Mouse (Mus musculus) CD4-positive helper T cell, adult 2 months (primary cell): ENCODE data around the gene Nav3.

Experiments used
- DNase-seq: peaks from one replicate; pipeline ENCODE4 v3.0.0-alpha.2; 2012; ENCODE audit warnings: low read depth, missing footprints, low spot score

The Nav3 gene

DNA sequence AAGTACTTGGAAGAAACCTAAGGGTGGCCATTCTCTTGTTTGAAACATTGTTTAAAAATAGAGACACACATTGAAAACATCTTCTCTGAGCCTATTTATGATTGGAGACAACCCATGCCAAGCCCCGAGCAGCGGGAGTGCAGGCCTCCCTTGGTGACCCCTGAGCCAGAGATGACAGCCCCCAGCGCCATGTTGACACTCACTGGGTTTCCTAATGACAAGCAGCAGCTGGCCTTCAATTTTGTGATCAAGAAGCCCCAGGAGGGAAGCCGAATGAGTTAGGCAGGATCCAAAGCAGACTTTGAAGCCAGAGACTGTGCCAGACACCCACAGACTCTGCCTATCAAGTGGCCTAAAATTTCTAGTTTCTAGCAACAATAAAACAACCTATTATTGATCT lies 263.1 kb downstream of the Nav3 start:
- DNase-seq = no peak

DNA sequence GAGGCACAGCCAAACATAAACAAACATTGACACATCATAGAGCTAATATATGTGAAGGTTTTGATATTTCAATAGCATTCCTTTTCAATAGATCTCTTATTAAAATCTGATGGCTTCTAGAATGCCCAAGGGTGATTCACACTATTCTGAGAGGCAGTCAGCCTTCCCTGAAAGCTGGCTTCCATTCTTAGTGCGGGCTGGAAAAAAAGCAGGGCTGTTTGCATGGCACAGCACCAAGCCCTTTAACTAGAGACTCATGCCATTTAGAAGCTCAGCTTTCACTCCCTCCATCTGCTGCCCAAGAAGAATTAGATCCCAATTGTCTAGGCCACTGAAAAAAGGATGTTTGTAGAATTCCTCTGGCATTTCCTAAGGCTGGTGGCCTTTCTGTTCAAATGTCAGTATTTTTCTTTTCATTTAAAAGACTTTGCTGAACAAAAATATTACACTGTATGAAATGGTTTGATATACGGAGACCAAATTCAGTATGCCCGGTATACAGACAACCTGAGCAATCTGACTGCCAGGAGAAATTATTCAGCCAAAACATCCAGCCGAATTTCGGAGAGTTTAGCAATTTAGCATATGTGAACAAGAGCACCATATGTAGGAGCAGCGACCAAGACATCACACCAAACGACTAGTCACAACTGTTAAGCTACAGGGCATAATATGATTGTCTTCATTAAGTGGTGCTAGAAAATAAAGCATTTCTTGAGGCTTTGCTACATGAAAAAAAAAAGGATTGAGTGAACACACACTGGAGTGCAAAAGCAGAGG lies 263.8 kb downstream of the Nav3 start:
- DNase-seq = no peak

DNA sequence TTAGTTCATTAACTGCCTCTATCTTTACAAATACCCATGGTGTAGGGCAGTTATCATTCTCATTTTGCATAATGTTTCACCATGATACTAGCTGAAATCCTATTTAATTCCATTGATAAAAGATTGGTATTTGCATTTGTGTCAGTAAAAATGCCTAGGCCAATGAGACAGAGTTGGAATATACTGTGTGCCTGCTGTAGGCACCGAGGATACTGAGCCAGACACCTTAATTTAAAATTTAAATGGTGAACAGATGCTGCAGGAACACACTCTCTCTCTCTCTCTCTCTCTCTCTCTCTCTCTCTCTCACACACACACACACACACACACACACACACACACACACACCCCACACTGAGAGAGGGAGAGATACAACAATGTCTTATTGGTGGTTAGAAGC lies 269.8 kb downstream of the Nav3 start:
- DNase-seq = no peak

DNA sequence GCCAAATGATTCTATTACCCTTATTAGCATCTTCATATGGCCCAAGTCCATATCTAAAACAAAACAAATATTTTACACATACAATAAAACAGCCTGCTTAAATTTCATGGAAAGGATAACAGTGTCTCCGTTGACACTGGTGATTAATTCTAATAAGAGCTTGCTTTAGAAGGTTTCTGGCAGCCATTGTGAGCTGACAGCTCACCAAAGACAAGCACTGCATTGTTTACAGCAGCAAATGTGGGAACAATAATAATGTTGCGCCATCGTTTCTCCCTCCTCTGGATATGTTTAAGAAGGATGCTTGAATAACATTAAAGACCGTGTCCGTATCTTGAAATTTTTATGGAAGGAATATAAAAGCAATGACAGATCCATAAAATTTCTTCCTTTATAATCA lies 280.1 kb downstream of the Nav3 start:
- DNase-seq = no peak

DNA sequence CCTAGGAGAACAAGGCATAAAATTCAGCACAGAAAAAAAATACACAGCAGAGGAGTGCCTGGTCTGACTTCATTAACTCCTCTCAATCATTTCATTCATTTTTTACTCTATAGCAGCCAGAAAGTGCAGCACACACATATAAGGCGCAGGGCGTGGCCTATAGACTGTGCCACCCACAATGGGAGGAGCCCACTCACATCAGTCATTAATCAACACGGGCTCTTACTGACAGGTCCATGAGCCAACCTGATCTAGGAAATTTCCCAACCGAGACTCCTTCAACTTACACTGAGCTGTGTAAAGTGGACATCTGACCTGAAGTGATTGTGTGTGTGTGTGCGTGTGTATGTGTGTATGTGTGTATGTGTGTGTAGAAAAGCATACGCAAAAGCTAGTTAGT lies 286.6 kb downstream of the Nav3 start:
- no peak for DNase-seq

DNA sequence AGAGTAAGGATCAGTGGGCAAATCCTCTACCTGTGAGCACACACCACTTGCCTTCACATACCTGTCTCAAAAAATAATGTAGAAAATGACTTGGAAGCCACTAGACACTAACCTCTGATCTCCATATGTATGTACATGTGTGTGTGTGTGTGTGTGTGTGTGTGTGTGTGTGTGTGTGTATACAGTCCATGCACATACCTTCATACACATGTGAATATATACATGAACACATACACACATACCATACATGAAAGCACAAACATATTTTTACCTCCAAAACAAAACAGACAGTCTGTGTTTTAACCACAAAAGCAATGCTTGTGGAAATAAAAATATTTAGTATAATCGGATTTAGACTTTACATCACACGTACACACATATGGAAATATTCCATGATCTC lies 287.1 kb downstream of the Nav3 start:
- no peak for DNase-seq

DNA sequence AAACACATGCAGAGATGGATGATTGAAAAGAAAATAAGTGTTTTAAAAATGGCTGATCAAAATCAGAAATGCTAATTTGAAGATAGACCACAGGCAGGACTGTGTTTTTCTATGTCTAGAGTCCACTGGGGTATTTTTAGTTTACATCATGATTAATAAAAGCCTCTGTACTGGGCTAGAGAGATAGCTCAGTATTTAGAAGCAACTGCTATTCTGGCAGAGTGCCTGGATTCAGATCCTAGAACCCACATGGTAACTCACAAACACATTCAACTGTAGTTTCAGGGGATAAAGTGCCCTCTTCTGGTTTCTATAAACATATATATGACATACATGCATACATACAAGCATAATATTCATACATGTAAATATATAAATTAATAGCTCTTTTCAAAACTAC lies 293.4 kb downstream of the Nav3 start:
- no peak for DNase-seq

DNA sequence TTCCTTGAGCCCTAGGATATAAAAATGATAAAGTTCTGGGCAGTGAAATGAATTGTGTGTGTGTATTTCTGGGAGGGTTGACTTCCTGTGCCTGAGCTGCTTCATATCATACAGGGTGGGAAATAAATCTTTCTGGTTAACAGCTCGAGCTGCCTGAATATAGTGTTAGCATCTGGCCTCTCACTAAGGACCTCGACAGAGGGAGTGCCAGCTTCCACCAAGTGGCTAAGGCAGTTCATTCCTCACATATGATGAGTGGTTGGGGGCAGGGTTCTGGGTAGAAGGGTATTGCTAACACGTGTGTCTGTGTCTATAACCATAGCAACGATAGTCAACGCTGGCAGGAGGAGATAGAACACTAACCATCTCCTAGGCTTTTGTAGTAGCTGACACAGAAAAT lies 295.1 kb downstream of the Nav3 start:
- DNase-seq = no peak

DNA sequence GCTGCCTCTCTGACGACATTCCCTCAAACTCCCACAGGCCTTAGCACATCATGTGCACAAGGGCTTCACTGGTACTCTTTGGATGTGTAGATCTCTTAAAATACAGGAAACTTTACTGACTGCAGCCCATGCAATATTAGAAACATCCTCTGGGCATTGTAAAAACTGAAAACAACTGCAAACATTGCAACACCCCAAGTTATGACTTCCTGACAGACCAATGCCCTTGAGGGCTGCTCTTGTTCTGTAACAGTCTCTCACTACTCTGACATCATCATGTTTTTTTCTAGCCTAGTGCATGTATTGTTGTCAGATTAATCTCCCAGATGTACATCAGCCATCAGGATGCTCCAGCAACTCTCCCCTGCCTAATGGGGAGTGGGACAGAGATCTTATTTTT lies 296.5 kb downstream of the Nav3 start:
- no peak for DNase-seq

DNA sequence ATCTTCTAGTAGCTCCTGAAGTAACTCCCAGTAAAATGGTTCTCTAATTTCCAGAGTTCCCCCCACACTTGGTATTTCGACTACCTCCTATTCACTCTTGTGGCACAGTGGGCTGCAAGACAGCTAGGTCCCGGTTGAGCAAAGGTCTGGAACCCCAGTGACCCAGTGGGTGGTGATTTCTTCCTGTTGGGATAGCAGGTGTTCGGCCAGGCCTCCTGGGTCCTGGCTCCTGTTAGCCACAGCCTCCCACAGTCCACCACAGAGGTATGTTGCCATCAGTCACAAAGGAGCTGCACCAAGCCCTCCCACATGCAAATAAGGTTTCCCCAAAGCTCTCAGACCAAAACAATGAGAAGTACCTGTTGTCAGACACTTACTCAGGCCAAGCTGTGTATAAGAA lies 297.9 kb downstream of the Nav3 start:
- DNase-seq = no peak

DNA sequence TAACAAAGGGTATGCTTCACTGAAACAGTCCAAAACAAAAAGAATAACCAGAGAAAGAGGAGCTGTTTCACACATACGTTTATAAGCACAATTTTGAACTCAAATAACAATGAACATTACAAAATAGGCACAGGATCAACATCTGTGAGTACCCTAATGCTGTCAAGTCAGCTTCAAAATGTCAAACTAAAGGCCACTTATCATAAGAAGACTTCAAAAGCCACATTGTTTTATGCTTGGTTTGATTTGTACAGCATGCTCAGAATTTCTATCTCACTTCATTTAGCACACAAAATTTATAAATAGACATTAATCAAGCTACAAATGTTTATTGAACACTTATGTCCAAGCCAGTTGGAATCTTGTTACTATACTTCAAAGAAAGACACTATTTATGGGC lies 299.6 kb downstream of the Nav3 start:
- DNase-seq = no peak

DNA sequence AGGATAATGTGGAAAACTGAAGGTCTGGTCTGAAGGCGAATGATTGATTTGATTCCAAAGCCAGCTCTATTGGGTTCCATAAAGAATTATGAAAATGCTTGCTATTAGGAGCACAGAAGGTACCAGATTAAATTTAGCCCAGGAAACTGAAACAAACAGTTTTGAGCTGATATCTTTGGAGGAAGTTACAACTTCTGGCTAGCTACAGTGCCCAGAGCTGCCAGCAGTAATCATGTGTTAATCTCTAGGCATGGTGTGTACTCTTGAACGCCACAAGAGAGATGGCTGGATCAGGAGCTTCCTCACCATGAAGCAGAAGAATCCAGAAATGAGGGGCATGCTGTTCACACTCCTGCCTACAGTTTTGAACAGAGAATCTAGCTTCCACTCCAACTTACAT lies 300.5 kb downstream of the Nav3 start:
- no peak for DNase-seq

DNA sequence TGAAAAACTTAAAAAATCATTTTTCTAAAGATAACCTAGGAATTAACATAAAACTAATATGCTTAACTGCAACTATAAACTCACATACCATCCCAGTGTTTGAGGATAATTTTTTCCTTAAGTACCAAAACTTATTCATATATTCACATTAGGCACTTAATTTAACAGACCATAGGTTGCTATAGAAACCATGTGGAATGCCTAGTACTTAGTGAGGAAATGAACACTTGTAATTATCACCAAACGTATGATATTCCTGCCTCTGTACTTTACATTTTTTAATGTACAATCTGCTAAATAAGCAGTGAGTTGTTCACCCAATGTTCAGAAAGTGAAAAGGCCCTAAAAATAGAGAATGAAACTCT lies 301.1 kb downstream of the Nav3 start:
- DNase-seq = no peak

DNA sequence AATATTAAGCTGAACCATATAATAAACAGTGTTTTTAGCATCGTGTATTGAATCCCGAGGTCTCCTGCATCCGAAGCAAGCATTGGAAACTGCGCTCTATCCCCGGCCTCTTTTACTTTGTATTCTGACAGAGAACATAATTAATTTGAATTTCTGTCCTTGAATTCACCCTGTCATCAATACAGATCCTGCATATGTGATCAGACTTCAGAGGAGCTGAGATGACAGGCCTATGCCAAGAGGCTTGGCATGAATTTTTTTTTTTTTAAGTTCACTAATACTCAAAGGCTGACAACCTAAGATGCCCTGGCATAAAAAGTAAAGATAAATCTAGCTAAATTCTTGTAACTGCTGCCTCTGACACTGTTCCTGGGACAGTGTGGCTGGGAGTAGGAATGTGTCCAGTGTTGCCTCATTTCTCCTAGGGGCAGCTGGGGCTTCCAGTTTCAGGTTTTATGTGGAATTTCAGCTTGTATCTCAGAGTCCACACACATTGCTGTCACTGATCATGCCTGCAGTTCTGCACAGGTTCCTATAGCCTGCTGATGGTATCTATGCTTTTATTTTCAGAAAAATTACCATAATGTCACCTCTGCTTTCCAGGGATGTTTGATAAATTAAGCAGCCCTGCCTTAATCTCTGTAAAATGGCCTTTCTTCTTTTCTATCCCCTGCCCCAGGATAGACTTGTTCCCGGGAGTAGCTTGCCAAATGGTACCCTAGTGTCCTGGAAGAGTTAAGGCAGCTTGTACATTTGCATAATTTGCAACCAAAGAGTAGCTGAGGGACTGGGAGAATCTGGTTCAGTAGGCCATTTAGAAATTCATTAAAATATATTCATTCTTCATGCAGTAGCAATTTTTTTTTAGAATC lies 301.8 kb downstream of the Nav3 start:
- no peak for DNase-seq

DNA sequence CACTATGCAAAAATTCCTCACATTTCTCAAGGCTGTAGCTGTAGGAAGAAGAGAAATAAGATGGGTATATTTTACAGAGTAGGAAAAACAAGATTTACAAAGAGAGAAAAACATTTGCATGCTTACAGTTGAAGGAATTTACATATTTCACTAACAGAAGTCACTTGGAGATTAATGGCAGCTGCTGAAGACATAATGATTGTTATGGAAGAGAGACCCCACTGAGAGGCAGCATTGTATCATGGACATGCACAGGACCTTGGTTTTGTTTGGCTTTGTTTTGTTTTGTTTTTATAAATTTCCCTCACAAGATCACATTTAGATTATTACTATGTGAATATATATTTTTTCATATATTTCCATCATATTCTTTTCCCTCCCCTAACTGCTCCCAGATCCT lies 335.4 kb downstream of the Nav3 start:
- no peak for DNase-seq

DNA sequence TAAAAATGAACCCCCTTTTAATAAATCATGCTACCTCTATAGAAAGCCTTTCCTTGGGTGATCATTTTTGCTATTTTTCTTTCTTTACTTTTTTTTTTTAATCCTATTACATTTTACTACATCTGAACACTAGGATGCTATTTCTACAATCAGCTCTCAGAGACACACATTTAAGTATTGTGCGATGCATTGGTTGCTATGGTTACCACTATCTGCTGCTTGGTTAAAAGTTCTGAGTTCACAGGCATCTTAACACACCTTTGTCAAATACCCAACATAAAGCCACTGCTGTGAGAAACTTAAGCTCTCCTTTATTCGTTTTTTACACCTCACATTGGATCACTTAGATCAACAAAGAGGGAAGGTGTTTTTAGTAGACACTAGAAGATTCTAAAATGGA lies 338.7 kb downstream of the Nav3 start:
- no peak for DNase-seq

DNA sequence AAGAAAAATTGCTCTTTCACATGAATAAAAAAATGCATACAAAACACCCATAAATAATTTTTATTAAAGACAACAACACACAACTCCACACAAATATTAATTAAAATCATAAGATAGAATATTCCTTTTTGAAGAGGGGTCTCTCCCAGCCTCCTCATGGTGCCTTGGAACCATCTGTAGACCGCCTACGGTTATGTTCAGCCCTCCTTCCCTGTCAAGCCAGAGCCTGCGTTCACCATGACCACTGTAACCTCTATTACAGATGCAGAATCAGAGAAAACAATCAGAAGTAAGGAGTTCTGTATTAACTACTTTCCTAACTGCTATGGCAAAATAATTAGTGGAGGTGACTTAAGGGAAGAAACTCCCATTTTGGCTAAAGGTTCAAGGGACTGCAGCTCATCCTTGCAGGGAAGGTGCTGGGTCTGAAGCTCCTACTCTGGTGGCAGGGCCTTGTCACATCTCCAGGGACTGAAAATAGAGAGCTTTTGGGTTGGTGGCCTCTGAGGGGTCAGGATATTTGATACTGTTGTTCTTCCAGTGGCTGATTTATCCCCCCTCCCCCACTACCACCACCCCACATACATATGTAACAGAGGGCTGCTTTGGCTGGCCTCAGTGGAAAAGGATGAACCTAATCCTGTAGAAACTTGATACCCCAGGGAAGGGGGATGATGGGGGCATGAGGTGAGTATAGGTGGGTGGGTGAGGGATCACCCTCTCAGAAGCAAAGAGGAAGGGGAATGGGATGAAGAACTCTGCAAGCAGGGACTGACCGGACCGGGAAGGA lies 343.1 kb downstream of the Nav3 start:
- DNase-seq = no peak

DNA sequence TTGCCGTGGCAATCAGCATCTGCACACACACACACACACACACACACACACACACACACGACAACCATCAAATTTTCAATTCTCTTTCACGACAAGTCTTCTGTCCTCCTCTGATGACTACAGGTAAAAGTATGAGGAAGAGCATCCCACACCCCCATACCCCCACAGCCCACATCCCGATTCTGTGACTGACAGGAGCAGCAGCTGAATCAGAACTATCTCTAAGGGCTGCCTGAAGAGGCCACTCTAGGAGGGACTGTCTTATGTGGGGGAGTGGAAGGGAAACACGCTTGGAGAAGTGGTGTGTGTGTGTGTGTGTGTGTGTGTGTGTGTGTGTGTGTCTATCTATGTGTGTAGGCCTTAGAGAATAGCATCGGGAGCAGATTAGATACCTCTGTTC lies 352.7 kb downstream of the Nav3 start:
- no peak for DNase-seq

DNA sequence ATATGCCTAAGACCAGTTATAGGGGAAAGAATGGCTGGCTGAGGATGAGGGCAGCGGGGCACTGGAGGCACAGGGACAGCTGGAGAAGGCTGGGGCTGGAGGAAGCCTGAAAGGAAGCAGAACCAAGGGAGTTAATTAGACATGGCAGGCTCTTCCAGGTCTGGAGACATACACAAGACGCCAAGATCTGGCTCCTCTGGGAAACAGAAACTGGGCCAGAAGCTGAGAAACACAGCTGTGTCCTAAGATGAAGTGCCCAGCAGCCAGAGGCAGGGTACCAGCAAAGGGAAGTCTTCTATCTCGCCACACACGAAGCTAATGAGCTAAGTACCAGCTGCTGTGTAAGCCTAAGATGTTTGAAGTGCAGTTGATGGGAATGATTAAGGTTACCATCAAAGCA lies 353.8 kb downstream of the Nav3 start:
- DNase-seq = no peak

DNA sequence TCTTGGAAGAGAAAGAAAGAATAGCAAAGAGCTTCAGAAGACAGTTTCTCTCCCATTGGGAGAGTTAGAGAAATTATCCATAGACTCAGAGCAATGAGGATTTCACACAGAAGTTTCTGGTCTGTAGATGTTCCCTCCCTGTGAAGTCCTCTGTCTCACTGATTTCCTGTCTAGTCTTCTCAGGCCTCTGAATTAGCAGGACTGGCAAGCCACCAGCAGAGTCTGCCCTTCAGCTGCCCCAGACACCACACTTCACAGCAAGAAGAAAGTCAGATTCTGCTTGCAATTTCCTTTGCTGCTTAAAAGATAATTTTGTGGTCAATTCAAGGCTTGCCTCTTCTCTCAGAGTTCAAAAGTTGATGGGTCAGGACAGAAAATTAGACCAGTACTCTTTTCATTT lies 361.6 kb downstream of the Nav3 start:
- no peak for DNase-seq

DNA sequence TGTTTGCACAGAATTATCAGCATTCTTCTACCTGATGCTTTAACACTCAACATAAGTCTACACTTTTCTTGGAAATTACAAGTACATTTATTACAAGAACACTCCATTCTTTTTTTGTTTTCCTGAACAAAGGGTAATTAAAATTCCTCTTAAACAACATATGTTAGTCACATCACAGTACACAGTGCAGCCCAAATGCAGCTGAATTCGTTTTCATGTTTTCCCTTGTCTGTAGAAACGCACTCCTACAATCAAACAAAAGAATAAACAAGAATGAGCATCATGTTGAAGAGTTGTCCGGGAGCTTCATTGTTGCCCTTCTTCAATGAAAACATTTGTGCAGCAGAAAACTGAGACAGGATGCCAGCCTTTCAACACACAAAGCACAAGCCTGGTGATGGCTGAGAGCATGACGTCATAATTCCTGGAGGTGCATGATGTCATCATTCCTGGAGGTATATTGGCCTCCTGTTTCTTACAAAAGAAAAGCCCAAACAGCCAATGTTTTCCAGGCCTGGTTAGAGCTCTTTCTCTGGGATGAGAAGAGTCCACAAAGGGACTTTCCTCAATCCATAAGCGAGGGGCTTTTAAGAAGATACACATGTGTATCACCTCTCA lies 367.5 kb downstream of the Nav3 start:
- no peak for DNase-seq

DNA sequence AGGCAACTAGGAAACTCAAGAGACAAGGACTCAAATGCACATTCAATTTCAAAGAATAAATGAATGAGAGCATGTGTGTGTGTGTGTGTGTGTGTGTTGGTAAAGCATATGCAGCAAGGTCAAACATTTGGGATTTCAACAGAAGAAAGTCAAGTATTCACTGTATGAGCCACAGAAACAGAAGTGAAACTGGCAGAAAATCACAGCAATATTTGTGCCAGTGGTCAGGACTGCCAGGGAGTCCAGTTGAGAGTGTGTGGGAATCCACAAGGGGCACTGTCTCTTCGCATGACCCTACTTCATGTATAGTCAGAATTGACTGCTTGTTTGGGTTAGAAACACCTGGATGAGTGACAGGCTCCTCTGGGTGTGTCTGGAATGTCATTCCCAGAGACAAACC lies 370.1 kb downstream of the Nav3 start:
- DNase-seq = no peak
